Mouse (Mus musculus): ENCODE measurements around the gene Lyrm7.

The Lyrm7 gene

GRCm38 (mm10) chr11:54845470-54846442 is 15.0 kb downstream of the Lyrm7 start:
- DNase-seq = no peak

GRCm38 (mm10) chr11:54844959-54845358 is 15.8 kb downstream of the Lyrm7 start:
- DNase-seq = no peak

DNA sequence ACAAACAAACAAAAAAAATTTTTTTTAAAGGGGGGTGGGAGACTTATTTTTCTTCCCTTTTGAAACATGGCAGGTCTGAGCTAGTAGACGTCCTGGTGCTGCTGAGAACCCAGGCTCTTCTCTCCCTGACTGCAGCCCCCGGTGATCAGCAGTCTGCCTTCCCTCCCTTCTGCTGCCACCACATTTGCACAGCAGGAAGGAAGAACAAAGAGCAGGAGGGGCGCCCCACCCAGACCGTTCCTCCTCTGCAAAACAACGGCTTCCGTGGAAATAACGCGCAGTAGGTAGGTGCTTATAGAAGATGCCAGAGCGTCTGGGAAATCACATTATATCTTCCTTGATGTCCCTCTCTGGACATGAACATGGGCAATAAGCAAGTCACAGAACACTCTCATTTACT is 16.3 kb downstream of the Lyrm7 start:
- DNase-seq = peak; percentile 28

DNA sequence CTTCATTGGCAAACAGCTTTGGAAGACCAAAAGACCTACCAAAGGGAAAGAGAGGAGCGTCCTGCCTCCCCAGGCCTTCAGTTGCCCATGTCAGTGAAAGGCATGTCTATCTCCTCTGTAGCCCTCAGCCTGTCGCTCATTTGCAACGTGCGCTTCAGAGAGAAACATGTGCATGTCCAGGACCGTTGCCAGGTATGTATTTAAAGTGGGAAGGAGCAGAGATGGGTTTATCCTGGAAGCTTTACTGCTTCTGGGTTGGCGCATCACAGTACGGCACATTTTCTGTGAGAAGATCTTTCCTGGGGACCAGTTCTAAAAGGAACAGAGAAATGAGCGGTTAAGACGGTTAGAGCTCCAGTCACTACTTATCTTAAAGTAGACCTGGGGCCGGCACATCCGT is 19.8 kb downstream of the Lyrm7 start:
- no peak for DNase-seq

GRCm38 (mm10) chr11:54839696-54840095 is 21.0 kb downstream of the Lyrm7 start:
- no peak for DNase-seq

DNA sequence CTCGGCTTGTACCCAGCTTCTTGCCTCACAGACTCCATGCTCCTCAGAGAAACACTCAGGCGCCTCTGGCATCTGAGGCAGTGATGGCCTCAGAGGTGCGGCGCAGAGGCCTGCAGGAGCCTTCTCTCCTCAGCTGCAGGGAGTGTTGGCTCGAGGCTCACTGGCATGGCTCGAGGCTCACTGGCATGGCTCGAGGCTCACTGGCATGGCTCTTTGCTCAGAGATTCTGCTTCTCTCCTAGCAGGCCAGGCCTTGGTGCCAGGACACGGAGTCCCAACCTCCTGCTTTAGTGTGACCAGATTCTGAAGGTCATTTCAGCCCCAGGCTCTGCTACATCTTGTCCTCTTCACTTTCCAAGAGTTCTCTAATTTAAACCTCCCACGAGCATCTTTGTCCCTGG is 24.6 kb downstream of the Lyrm7 start:
- no peak for DNase-seq

DNA sequence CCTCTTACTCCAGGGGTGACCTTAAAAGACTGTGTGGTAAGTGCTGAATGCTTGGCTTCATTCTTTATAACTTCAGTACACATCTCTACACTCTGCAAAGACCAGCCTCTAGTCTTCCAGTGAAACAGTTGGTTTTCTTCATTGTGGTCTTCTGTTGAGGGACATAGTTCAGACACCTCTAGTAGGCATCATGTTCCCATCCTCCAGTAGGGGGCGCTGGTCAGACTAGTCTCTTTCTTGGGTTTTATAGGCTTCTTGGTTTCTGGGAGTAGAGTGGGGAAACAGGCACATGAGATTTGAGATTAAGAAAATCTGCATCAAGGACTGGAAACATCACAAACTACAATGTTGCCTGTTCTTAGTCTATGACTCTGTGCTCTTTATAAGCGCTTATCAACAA is 26.1 kb downstream of the Lyrm7 start:
- DNase-seq = peak; percentile 56

GRCm38 (mm10) chr11:54833833-54834232 is 26.9 kb downstream of the Lyrm7 start:
- no peak for DNase-seq

- no peak for DNase-seq
Observed at GRCm38 (mm10) chr11:54826819-54827218, 33.9 kb downstream of the Lyrm7 start.

- no peak for DNase-seq
Observed at GRCm38 (mm10) chr11:54825774-54826173, 34.9 kb downstream of the Lyrm7 start.

DNA sequence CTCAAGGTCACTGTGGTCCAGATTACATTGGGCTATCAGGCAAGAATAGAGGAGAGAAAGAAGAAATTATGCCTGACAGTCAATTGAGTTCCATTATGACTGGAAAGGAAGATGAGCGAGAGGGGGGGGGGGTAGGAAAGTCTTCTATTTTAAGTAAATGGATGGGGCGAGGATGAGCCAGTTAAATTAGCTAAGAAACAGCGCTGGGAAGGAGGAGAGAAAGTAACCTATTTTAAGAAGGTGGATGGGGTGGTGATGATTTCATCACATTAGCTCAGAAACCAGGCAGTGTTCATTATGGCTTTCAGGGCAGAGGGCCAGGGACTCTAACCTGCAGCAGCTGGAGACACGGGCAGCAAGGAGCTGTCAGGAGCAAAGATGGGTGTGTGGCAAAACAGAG is 37.2 kb downstream of the Lyrm7 start:
- no peak for DNase-seq

- DNase-seq = no peak
Observed at GRCm38 (mm10) chr11:54819489-54819888, 41.2 kb downstream of the Lyrm7 start.

GRCm38 (mm10) chr11:54817449-54817848 is 43.3 kb downstream of the Lyrm7 start:
- no peak for DNase-seq

- DNase-seq = no peak
Observed at GRCm38 (mm10) chr11:54815659-54816058, 45.1 kb downstream of the Lyrm7 start.

GRCm38 (mm10) chr11:54812812-54813516 is 47.8 kb downstream of the Lyrm7 start:
- DNase-seq = no peak

DNA sequence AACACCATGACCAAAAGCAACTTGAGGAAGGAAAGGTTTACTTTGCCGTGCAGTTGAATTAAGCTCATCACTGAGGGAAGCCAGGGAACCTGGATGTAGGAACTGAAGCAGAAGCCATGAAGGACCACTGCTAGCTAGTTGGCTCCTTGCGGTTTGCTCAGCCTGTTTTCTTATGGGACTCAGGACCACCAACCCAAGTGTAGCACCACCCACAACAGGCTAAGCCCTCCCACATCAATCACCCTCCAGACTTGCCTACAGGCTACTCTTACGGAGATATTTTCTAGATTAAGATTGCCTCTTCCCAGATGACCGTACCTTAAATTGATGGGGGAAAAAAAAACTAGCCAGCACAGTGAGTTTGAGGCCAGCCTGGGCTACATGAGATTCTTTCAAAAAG is 48.4 kb downstream of the Lyrm7 start:
- DNase-seq = no peak

DNA sequence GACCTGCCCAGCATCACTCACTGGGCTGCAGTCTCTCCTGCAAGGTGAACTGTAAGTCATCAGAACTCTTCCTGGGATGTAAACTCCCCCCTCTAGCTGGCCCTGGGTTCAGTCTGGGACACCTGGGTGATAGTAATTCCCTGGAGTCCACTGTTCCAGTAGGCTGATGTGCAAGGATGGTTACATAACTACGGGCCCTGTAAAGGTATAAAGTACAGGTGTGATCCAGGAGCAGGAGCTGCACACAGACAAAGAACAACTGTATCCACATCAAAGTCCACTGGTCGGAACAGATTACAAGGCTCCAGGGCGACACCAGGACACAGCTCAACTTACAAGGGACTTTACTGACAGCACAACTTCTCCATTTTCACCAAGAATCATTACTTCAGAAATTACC is 49.7 kb downstream of the Lyrm7 start:
- no peak for DNase-seq

GRCm38 (mm10) chr11:54809582-54809981 is 51.1 kb downstream of the Lyrm7 start:
- no peak for DNase-seq

DNA sequence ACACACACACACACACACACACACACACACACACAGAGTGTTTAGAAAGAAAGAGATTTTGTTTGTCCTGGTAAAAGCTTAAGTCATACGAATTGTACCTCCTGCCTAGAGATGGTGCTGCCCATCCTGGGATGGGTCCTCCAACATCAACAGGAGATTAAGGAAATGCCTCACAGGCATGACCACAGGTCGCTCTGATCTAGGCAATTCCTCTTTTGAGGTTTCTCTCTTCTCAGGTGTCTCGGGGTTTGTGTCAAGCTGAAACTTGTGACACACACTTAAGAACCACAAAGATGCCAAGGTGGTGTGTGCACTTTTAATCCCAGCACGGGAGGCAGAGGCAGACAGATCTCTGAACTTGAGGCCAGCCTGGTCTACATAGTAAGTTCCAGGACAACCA is 52.5 kb downstream of the Lyrm7 start:
- DNase-seq = no peak

DNA sequence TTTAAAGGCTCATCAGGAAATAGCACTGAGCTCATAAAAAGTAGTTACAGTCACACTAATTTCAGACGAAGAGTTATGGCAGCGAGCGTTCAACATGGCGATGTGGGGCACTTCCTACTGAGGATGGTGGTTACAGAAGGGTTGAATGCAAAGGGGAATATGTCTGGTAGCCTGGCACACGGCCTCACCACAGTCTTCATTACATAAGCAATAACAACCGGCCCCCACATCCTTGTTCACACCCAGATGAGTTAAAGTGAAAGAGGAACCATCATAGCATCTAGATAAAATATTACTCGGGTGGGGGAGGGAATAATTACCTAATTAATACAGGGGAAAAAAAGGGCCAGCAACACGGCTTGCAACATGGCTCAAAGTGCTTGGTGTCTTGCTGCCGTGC is 53.0 kb downstream of the Lyrm7 start:
- DNase-seq = no peak

GRCm38 (mm10) chr11:54806891-54807290 is 53.8 kb downstream of the Lyrm7 start:
- no peak for DNase-seq

DNA sequence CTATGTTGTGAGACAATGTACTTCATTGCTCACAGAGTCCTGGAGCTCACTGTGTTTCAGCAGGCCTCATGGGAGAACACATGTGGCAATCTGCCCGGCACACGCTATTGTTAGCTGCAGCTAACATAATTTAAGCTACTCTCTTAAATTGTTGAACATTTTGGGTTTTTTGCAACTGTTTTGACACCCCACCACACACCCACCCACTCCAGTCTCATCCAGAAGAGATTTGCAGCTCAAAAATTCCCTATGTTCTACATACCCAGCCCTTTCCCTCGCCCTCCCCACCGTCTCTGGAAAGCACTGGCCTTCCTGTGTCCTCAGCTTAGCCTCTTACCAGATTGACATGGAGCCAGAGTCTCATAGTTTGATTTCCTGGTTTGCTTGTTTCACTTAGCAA is 55.5 kb downstream of the Lyrm7 start:
- no peak for DNase-seq

DNA sequence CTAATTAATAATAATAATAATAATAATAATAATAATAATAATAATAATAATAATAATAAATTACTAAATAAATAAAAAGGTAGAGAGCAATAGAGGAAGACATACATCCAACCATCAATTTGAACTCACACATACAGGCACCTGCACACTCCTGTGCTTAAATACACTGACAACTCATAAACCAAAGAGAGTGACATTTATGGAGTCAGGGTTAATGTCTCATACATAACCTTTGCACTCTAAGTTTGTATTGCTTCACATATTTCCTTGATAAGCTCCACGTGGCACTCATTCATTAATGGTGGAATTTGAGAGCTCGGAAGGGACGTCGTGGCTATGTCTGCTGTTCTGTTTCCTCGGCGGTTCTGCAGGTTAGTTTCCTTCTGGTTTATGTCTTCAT is 58.1 kb downstream of the Lyrm7 start:
- DNase-seq = no peak

Measured in liver (tissue).